19 mouse cellular contexts compared by ENCODE assay signal in genomic region chr2:164453047-164453757, GRCm38 (mm10). TPM values are rescaled to one million over a fixed set of nuclear protein-coding genes. Genes with fewer than 3 reads are reported as not detected.
DNase-seq lines count a peak whose midpoint lies in the region; ATAC-seq lines count a peak whose summit lies in the region.
"Had no signal": no experiment of that assay in that cellular context is flagged by ENCODE, and none has a peak within 500 bp of the region (broad histone marks: within the 10 kb centered on the region; RNA-seq: fewer than 3 reads in every experiment).

No protein-coding gene starts in this region.

- peaks cover 27% of the 10 kb centered on the region for H3K4me1 ChIP-seq in kidney, embryonic 14.5 days (ENCODE audit: control insufficient read depth, insufficient read depth, low read length)
- H3K4me1 ChIP-seq in heart, embryonic 12.5 days (replicated peaks): peaks cover 67% of the 10 kb centered on the region
- peaks cover 48% of the 10 kb centered on the region for H3K4me1 ChIP-seq in kidney, embryonic 15.5 days
- no peaks in the 10 kb centered on the region for H3K4me1 ChIP-seq in forebrain, embryonic 16.5 days (replicated peaks; ENCODE audit: control insufficient read depth, insufficient read depth, low read length)

- H3K9me3 ChIP-seq in kidney, embryonic 14.5 days (ENCODE audit: control insufficient read depth, low read length): no peaks in the 10 kb centered on the region
- no peaks in the 10 kb centered on the region for H3K9me3 ChIP-seq in heart, embryonic 12.5 days (replicated peaks)
- no peaks in the 10 kb centered on the region for H3K9me3 ChIP-seq in kidney, embryonic 15.5 days (replicated peaks)
- H3K9me3 ChIP-seq in forebrain, embryonic 16.5 days (ENCODE audit: control insufficient read depth, low read length): no peaks in the 10 kb centered on the region
- H3K9me3 ChIP-seq: forebrain, embryonic 10.5 days; limb, embryonic 12.5 days; midbrain, embryonic 15.5 days had no signal

- 82% methylated on average over 14 of the region's 14 CpGs for WGBS in kidney, embryonic 14.5 days
- WGBS in heart, embryonic 12.5 days: 34% methylated on average over 14 of the region's 14 CpGs
- WGBS in kidney, embryonic 15.5 days: 77% methylated on average over 14 of the region's 14 CpGs
- 86% methylated on average over 14 of the region's 14 CpGs for whole genome bisulfite sequencing in forebrain, embryonic 16.5 days

- no peak overlapping the region for H3K4me2 ChIP-seq in kidney, embryonic 14.5 days (replicated peaks; ENCODE audit: low read depth, low read length)
- 0 out of 2 replicates have a peak overlapping the region, but pooled peaks have one; percentile 8 for H3K4me2 ChIP-seq in heart, embryonic 12.5 days
- H3K4me2 ChIP-seq in kidney, embryonic 15.5 days: no peak overlapping the region
- H3K4me2 ChIP-seq in forebrain, embryonic 16.5 days (ENCODE audit: low read length): no peak overlapping the region
- H3K4me2 ChIP-seq: midbrain, embryonic 15.5 days had no signal

- no peak overlapping the region for H3K27ac ChIP-seq in kidney, embryonic 14.5 days (ENCODE audit: low read depth, low read length)
- H3K27ac ChIP-seq in heart, embryonic 12.5 days (ENCODE audit: poor library complexity, severe bottlenecking): peak overlapping the region; percentile 60
- 0 out of 2 replicates have a peak overlapping the region, but pooled peaks have one; percentile 15 for H3K27ac ChIP-seq in kidney, embryonic 15.5 days
- H3K27ac ChIP-seq in forebrain, embryonic 16.5 days (ENCODE audit: low read length): no peak overlapping the region
- H3K27ac ChIP-seq: forebrain, embryonic 10.5 days; limb, embryonic 12.5 days; macrophage; midbrain, embryonic 15.5 days had no signal

- H3K4me3 ChIP-seq in kidney, embryonic 14.5 days (ENCODE audit: low read length): no peak overlapping the region
- H3K4me3 ChIP-seq in heart, embryonic 12.5 days: no peak overlapping the region
- no peak overlapping the region for H3K4me3 ChIP-seq in kidney, embryonic 15.5 days (replicated peaks)
- H3K4me3 ChIP-seq in forebrain, embryonic 16.5 days (replicated peaks; ENCODE audit: low read length): no peak overlapping the region
- H3K4me3 ChIP-seq: forebrain, embryonic 10.5 days; limb, embryonic 12.5 days; midbrain, embryonic 15.5 days had no signal

- H3K9ac ChIP-seq in kidney, embryonic 14.5 days (ENCODE audit: low read depth, low read length): no peak overlapping the region
- H3K9ac ChIP-seq in heart, embryonic 12.5 days: no peak overlapping the region
- H3K9ac ChIP-seq in kidney, embryonic 15.5 days: no peak overlapping the region
- H3K9ac ChIP-seq in forebrain, embryonic 16.5 days (replicated peaks; ENCODE audit: low read depth, low read length): no peak overlapping the region
- H3K9ac ChIP-seq: limb, embryonic 12.5 days; midbrain, embryonic 15.5 days had no signal

- peak; percentile 49 for DNase-seq in kidney, adult 18-20 months
- DNase-seq in lung, postnatal 25 days (ENCODE audit: low spot score): peak; percentile 37
- DNase-seq in cerebellum, postnatal 25 days: no peak
- no peak for DNase-seq in spleen, postnatal 36 days (ENCODE audit: low spot score in 2 of 2)
- DNase-seq: adrenal gland, adult 2 months; cerebellum, postnatal 10 days; thymus, adult 2 months had no signal

- no peak for ATAC-seq in kidney, embryonic 14.5 days (ENCODE audit: low FRiP score, low TSS enrichment)
- ATAC-seq in heart, embryonic 12.5 days (ENCODE audit: insufficient number of reproducible peaks, low FRiP score): peak; percentile 31; the same call in 1 of the 2 replicates
- no peak for ATAC-seq in kidney, embryonic 15.5 days (replicated peaks; ENCODE audit: low FRiP score)
- ATAC-seq in forebrain, embryonic 16.5 days: no peak
- ATAC-seq: hindbrain, embryonic 16.5 days; midbrain, embryonic 15.5 days had no signal

- no peaks in the 10 kb centered on the region for H3K27me3 ChIP-seq in kidney, embryonic 14.5 days (ENCODE audit: control insufficient read depth, insufficient read depth, low read length)
- H3K27me3 ChIP-seq in heart, embryonic 12.5 days (replicated peaks): no peaks in the 10 kb centered on the region
- no peaks in the 10 kb centered on the region for H3K27me3 ChIP-seq in kidney, embryonic 15.5 days
- no peaks in the 10 kb centered on the region for H3K27me3 ChIP-seq in forebrain, embryonic 16.5 days (replicated peaks; ENCODE audit: control insufficient read depth, insufficient read depth, low read length)
- H3K27me3 ChIP-seq: limb, embryonic 12.5 days; midbrain, embryonic 15.5 days had no signal

- no peaks in the 10 kb centered on the region for H3K36me3 ChIP-seq in kidney, embryonic 14.5 days (ENCODE audit: control insufficient read depth, insufficient read depth, low read length)
- H3K36me3 ChIP-seq in heart, embryonic 12.5 days: no peaks in the 10 kb centered on the region
- H3K36me3 ChIP-seq in kidney, embryonic 15.5 days: no peaks in the 10 kb centered on the region
- no peaks in the 10 kb centered on the region for H3K36me3 ChIP-seq in forebrain, embryonic 16.5 days (ENCODE audit: control insufficient read depth, insufficient read depth)
- H3K36me3 ChIP-seq: forebrain, embryonic 10.5 days; limb, embryonic 12.5 days; midbrain, embryonic 15.5 days had no signal

RNA-seq across cellular contexts. Expression of gene Sys1, which starts 3.6 kb away (rescaled TPM):
- polyA plus RNA-seq in kidney, embryonic 14.5 days (2014; fragmentation: Nextera tagmentation; extraction: Ambion mirVana): 66.8 and 69.4 TPM in 2 replicates
- polyA plus RNA-seq in heart, embryonic 12.5 days (2016; fragmentation: Nextera tagmentation; extraction: Ambion mirVana): 36.4 and 40.3 TPM in 2 replicates
- polyA plus RNA-seq in kidney, embryonic 15.5 days (2015; fragmentation: Nextera tagmentation; extraction: Ambion mirVana): 59.2 and 64.2 TPM in 2 replicates
- 69.5 and 76.9 TPM in 2 replicates for polyA plus RNA-seq in forebrain, embryonic 16.5 days (2015; fragmentation: Nextera tagmentation; extraction: Ambion mirVana)

RNA-seq across cellular contexts. Expression of gene Gm20458, which starts 7.6 kb away (rescaled TPM):
- polyA plus RNA-seq in kidney, embryonic 14.5 days (2014; fragmentation: Nextera tagmentation; extraction: Ambion mirVana): 7.1 and 8.4 TPM in 2 replicates
- polyA plus RNA-seq in heart, embryonic 12.5 days (2016; fragmentation: Nextera tagmentation; extraction: Ambion mirVana): 11.8 and 16.9 TPM in 2 replicates
- 7.7 and 8.3 TPM in 2 replicates for polyA plus RNA-seq in kidney, embryonic 15.5 days (2015; fragmentation: Nextera tagmentation; extraction: Ambion mirVana)
- 9.8 and 11.4 TPM in 2 replicates for polyA plus RNA-seq in forebrain, embryonic 16.5 days (2015; fragmentation: Nextera tagmentation; extraction: Ambion mirVana)

RNA-seq across cellular contexts. Expression of gene Sdc4, which starts 9.5 kb away (rescaled TPM):
- 87.8 and 108 TPM in 2 replicates for polyA plus RNA-seq in kidney, embryonic 14.5 days (2014; fragmentation: Nextera tagmentation; extraction: Ambion mirVana)
- polyA plus RNA-seq in heart, embryonic 12.5 days (2016; fragmentation: Nextera tagmentation; extraction: Ambion mirVana): 40.1 and 40.6 TPM in 2 replicates
- polyA plus RNA-seq in kidney, embryonic 15.5 days (2015; fragmentation: Nextera tagmentation; extraction: Ambion mirVana): 149 and 161 TPM in 2 replicates
- polyA plus RNA-seq in forebrain, embryonic 16.5 days (2015; fragmentation: Nextera tagmentation; extraction: Ambion mirVana): 5.1 and 8.2 TPM in 2 replicates

RNA-seq across cellular contexts. Expression of gene Trp53tg5, which starts 20.3 kb away (rescaled TPM):
- polyA plus RNA-seq in kidney, embryonic 14.5 days (2014; fragmentation: Nextera tagmentation; extraction: Ambion mirVana): not detected in 2 replicates
- polyA plus RNA-seq in heart, embryonic 12.5 days (2016; fragmentation: Nextera tagmentation; extraction: Ambion mirVana): 0.19 TPM in 1 of 2 replicates, not detected in the other
- not detected in 2 replicates for polyA plus RNA-seq in kidney, embryonic 15.5 days (2015; fragmentation: Nextera tagmentation; extraction: Ambion mirVana)
- polyA plus RNA-seq in forebrain, embryonic 16.5 days (2015; fragmentation: Nextera tagmentation; extraction: Ambion mirVana): not detected in 2 replicates
- polyA plus RNA-seq: adrenal gland, adult 2 months; embryonic facial prominence, embryonic 11.5 days; forebrain, embryonic 10.5 days; gonadal fat pad, adult 2 months; hindbrain, embryonic 16.5 days; limb, embryonic 12.5 days; macrophage; midbrain, embryonic 15.5 days; neural tube, embryonic 11.5 days; thymus, adult 2 months had no signal

RNA-seq across cellular contexts. Expression of gene Dbndd2, which starts 32.7 kb away (rescaled TPM):
- polyA plus RNA-seq in kidney, embryonic 14.5 days (2014; fragmentation: Nextera tagmentation; extraction: Ambion mirVana): 12.4 and 14.7 TPM in 2 replicates
- polyA plus RNA-seq in heart, embryonic 12.5 days (2016; fragmentation: Nextera tagmentation; extraction: Ambion mirVana): 7.3 and 11.3 TPM in 2 replicates
- 13.0 and 14.0 TPM in 2 replicates for polyA plus RNA-seq in kidney, embryonic 15.5 days (2015; fragmentation: Nextera tagmentation; extraction: Ambion mirVana)
- polyA plus RNA-seq in forebrain, embryonic 16.5 days (2015; fragmentation: Nextera tagmentation; extraction: Ambion mirVana): 5.3 and 9.2 TPM in 2 replicates

Comparison
In these comparisons a context has a peak if more than half of its experiments do, and no peak if none do; other contexts are left out.
1. H3K27ac ChIP-seq: peak in heart, embryonic 12.5 days (single experiment) and kidney, embryonic 15.5 days (single experiment); none in kidney, embryonic 14.5 days (single experiment) and forebrain, embryonic 16.5 days (single experiment).
2. DNase-seq: peak in kidney, adult 18-20 months (single experiment) and lung, postnatal 25 days (single experiment); none in cerebellum, postnatal 25 days (0 of 2) and spleen, postnatal 36 days (0 of 2).